Mouse (Mus musculus) cerebellum, adult 2 months (tissue): ENCODE results near the gene Frem1. TPM values are rescaled to one million over a fixed set of nuclear protein-coding genes. Genes with fewer than 3 reads are reported as not detected.
A peak's percentile ranks its signal among the peaks of the same experiment; 100 is the strongest.

Experiments
- DNase-seq, 2 experiments: peaks; one replicate each; pipeline ENCODE4 v3.0.0; 2021
- H3K27ac ChIP-seq: fragments of 200-500 bp; 2 replicates; pipeline ENCODE4 v1.5.1; 2012; ENCODE audit warnings: low read length, control low read depth, inconsistent platforms; ENCODE audit not compliant: insufficient read depth
- H3K27me3 ChIP-seq: fragments of 200-500 bp; 2 replicates; pipeline ENCODE4 v1.6.1; 2012; ENCODE audit warnings: inconsistent platforms, mild to moderate bottlenecking, low read length, moderate library complexity; ENCODE audit not compliant: control insufficient read depth, insufficient read depth
- H3K4me1 ChIP-seq: fragments of 200-500 bp; 2 replicates; pipeline ENCODE4 v1.6.1; 2011; ENCODE audit warnings: low read length; ENCODE audit not compliant: control insufficient read depth, insufficient read depth
- H3K4me3 ChIP-seq: fragments of 200-500 bp; replicated peaks from 2 replicates; pipeline ENCODE3; 2011; ENCODE audit warnings: mild to moderate bottlenecking, low read depth, low read length, control low read depth; ENCODE audit not compliant: insufficient read depth
- CTCF ChIP-seq: fragments of 200-500 bp; IDR thresholded peaks from 2 replicates; pipeline ENCODE4 v1.5.1; 2011; ENCODE audit warnings: low read depth, mild to moderate bottlenecking, control low read depth, low read length, moderate library complexity, borderline replicate concordance; ENCODE audit not compliant: insufficient read depth
- POLR2A ChIP-seq: fragments of 200-500 bp; IDR thresholded peaks from 2 replicates; pipeline ENCODE4 v1.6.1; 2011; ENCODE audit warnings: low read length, control low read depth, borderline replicate concordance; ENCODE audit not compliant: insufficient read depth
- WGBS: fragments of 180-500 bp; shearing (Covaris S2); methylation state at CpG from one replicate; pipeline ENCODE4 v1.1.7; 2018; 5-methylcytosine and 5-hydroxymethylcytosine counted together
- polyA plus RNA-seq: library from polyadenylated mRNA; depleted of rRNA; stranded (reverse); fragments of >200 nt; gene quantifications from 2 replicates; pipeline ENCODE4 v1.2.3, GENCODE M21; 2012

The Frem1 gene
- polyA plus RNA-seq, 1 experiment, result 3.4 TPM

DNA sequence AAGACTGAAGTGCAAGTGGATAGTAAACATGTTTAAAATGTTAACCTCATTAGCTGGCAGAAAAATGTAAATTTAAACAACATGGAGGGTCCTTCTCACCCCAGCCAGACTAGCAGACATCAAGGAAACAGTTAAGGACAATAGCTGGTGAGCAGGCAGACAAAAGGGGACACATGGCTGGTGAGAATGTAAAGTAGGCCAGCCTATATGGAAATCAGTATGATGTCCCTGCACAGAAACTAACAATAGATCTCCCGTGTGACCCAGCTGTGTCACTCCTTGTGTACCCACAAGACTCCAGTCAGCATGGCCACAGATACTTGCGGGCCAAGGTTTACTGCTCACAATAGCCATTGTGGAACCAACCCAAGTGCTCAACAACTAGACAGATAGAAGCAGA is 6.5 kb upstream of the Frem1 start:
- no peaks in the 10 kb centered on the region; the same call in 1 of the 2 replicates for H3K27me3 ChIP-seq
- 85% methylated on average over 2 of the region's 2 CpGs for WGBS
- H3K4me1 ChIP-seq, result 0 out of 2 replicates have a peak, but pooled peaks cover 3% of the 10 kb centered on the region
- TF ChIP-seq POLR2A (no peak), CTCF (no peak)
- no peak overlapping the region for H3K27ac ChIP-seq
- H3K4me3 ChIP-seq, result no peak overlapping the region
- DNase-seq, result no peak

GRCm38 (mm10) chr4:83058182-83058581 is 6.0 kb upstream of the Frem1 start:
- WGBS, result 76% methylated on average over 2 of the region's 2 CpGs
- no peak for TF ChIP-seq CTCF
- TF ChIP-seq POLR2A, result no peak

GRCm38 (mm10) chr4:83056496-83056895 is 4.4 kb upstream of the Frem1 start:
- TF ChIP-seq POLR2A (no peak), CTCF (no peak)
- H3K27me3 ChIP-seq, result no peaks in the 10 kb centered on the region; the same call in 1 of the 2 replicates
- WGBS, result 15% methylated on average over 6 of the region's 6 CpGs

More at GRCm38 (mm10) chr4:83058182-83058581, 6.0 kb upstream of the Frem1 start:
- Histone ChIP-seq H3K27me3 (no peaks in the 10 kb centered on the region; the same call in 1 of the 2 replicates), H3K4me1 (0 out of 2 replicates have a peak, but pooled peaks cover 3% of the 10 kb centered on the region), H3K27ac (no peak overlapping the region), H3K4me3 (no peak overlapping the region)
- DNase-seq, result no peak

GRCm38 (mm10) chr4:83055444-83055843 is 3.3 kb upstream of the Frem1 start:
- 90% methylated on average over 2 of the region's 2 CpGs for WGBS
- TF ChIP-seq POLR2A, result no peak
- no peak for TF ChIP-seq CTCF
- H3K4me1 ChIP-seq, result 0 out of 2 replicates have a peak, but pooled peaks cover 3% of the 10 kb centered on the region

More at GRCm38 (mm10) chr4:83056496-83056895, 4.4 kb upstream of the Frem1 start:
- Histone ChIP-seq H3K4me1 (0 out of 2 replicates have a peak, but pooled peaks cover 3% of the 10 kb centered on the region), H3K4me3 (no peak overlapping the region), H3K27ac (no peak overlapping the region)
- peak; percentile 61 to 83 for DNase-seq

DNA sequence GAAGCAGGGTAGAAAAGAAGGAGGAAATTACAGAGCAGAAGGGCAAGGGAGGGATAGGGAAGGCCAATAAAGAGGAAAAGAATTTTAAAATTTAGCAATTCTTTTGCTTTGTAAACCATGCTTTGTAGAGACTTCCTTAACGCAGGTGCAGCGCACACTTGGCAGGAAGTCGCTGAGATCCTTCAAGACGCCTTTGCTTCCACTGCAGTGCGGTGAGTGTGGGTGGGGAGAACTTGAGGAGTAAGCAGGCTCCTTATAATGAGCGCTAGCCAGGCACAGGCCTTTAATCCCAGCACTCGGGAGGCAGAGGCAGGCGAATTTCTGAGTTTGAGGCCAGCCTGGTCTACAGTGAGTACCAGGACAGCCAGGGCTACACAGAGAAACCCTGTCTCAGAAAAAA is 1.1 kb upstream of the Frem1 start:
- no peak for TF ChIP-seq POLR2A
- no peak for TF ChIP-seq CTCF
- WGBS, result 96% methylated on average over 8 of the region's 8 CpGs
- DNase-seq, result no peak
- H3K4me1 ChIP-seq, result 0 out of 2 replicates have a peak, but pooled peaks cover 3% of the 10 kb centered on the region
- H3K27ac ChIP-seq, result no peak overlapping the region
- H3K4me3 ChIP-seq, result no peak overlapping the region
- H3K27me3 ChIP-seq, result peaks cover 2% of the 10 kb centered on the region; the same call in 1 of the 2 replicates

More at GRCm38 (mm10) chr4:83055444-83055843, 3.3 kb upstream of the Frem1 start:
- Histone ChIP-seq H3K27ac (no peak overlapping the region), H3K4me3 (no peak overlapping the region), H3K27me3 (peaks cover 2% of the 10 kb centered on the region; the same call in 1 of the 2 replicates)
- no peak for DNase-seq

DNA sequence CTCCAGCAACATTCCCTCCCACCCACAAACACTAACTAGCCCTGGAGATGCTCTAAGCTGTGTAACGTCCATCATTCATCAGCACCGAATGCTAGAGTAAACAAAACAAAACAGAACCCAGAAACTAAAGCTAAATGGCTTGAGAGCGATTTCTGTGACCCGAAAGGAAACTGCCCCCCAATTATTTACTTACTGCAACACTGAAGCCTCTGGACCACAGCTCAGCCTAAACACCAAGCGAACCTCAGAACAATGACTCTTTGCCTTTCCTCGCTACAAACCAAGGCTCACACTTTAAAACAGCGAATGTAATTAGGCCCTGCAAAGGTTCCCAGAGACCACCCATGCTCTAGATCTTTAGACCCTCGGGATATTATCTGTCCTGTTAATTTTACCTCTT is 963 bp downstream of the Frem1 start:
- Histone ChIP-seq H3K27me3 (peaks cover 2% of the 10 kb centered on the region; the same call in 1 of the 2 replicates), H3K27ac (no peak overlapping the region), H3K4me3 (no peak overlapping the region), H3K4me1 (0 out of 2 replicates have a peak, but pooled peaks cover 3% of the 10 kb centered on the region)
- no peak for TF ChIP-seq CTCF
- no peak for DNase-seq
- WGBS, result 66% methylated on average over 8 of the region's 8 CpGs

DNA sequence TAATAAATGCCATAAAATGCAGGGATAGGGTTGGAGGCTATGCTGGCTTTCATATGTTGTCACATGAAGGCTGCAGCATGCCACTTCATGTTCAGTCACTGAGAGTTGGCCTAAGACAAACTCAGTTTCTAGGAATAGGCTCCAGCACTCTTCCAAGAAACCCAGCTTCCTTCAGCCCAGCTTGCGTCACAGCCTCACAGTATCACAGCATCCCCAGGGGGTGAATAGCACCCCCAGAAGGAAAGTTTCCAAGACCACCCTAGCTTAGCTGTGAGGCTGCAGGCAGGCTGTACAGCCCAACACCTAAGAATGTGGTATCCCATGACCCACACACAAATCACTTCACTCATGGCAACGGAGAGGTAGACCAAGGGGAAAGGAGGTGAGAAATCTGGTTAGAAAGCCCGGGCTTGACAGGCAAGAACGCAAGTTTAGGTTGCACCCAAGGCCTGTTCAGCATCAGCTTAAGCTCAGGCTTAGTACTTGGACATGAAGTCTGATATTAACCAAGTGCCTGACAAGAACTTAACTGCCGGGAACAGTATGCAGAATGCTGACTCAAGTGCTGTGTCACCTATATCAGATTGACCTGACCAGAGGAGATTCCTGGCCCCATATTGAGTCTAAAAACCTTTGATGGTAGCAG is 1.9 kb downstream of the Frem1 start:
- WGBS, result 97% methylated on average over 5 of the region's 5 CpGs
- Histone ChIP-seq H3K27ac (no peak overlapping the region), H3K4me1 (no peaks in the 10 kb centered on the region), H3K27me3 (peaks cover 3% of the 10 kb centered on the region; the same call in 1 of the 2 replicates), H3K4me3 (no peak overlapping the region)
- no peak for DNase-seq
- TF ChIP-seq CTCF (no peak), POLR2A (no peak)

GRCm38 (mm10) chr4:83049288-83049687 is 2.9 kb downstream of the Frem1 start:
- DNase-seq, result no peak
- no peaks in the 10 kb centered on the region for H3K4me1 ChIP-seq
- peaks cover 3% of the 10 kb centered on the region; the same call in 1 of the 2 replicates for H3K27me3 ChIP-seq
- H3K4me3 ChIP-seq, result no peak overlapping the region
- no peak for TF ChIP-seq CTCF
- TF ChIP-seq POLR2A, result no peak
- 94% methylated on average over 3 of the region's 3 CpGs for WGBS
- H3K27ac ChIP-seq, result no peak overlapping the region
